Mouse (Mus musculus) MEL (cell line): ENCODE data around the gene Pdc. TPM values are rescaled to one million over a fixed set of nuclear protein-coding genes. Genes with fewer than 3 reads are reported as not detected.
"Not testable (repeated sequence)": the region's sequence is repeated elsewhere in the genome, so short reads cannot be mapped to it uniquely, and the experiment has no call there.

Experiments used
- DNase-seq: peaks from one replicate; pipeline ENCODE4 v3.0.0; 2011; ENCODE audit warnings: low read depth, low spot score
- H3K27ac ChIP-seq: 2 replicates; pipeline ENCODE4 v1.5.1; 2012; ENCODE audit warnings: low read depth, mild to moderate bottlenecking, control low read depth, low read length, moderate library complexity; ENCODE audit not compliant: control insufficient read depth
- H3K27me3 ChIP-seq, 2 experiments: fragments of 150-350 bp in 1 of 2; sonication (generic) in 1 of 2; 2 replicates each; pipeline ENCODE4 v1.6.1; 2012; ENCODE audit warnings: low read length in 2 of 2, mild to moderate bottlenecking in 2 of 2, improper control_type of control experiment in 1 of 2, moderate library complexity in 1 of 2; ENCODE audit not compliant: insufficient read depth in 2 of 2, control insufficient read depth in 1 of 2
- H3K36me3 ChIP-seq, 2 experiments: 2 replicates each; pipeline ENCODE4 v1.6.1; 2012 to 2014; ENCODE audit warnings: low read length in 2 of 2, improper control_type of control experiment in 1 of 2, inconsistent platforms in 1 of 2, mild to moderate bottlenecking in 1 of 2; ENCODE audit not compliant: insufficient read depth in 2 of 2, control insufficient read depth in 1 of 2
- H3K4me1 ChIP-seq, 2 experiments: fragments of 150-350 bp in 1 of 2; sonication (generic) in 1 of 2; 2 replicates each; pipeline ENCODE4 v1.6.1; 2012; ENCODE audit warnings: low read length in 2 of 2, improper control_type of control experiment in 1 of 2, mild to moderate bottlenecking in 1 of 2; ENCODE audit not compliant: insufficient read depth in 2 of 2, control insufficient read depth in 1 of 2
- H3K4me3 ChIP-seq, 2 experiments: fragments of 150-350 bp in 1 of 2; sonication (generic) in 1 of 2; 2 replicates each; pipeline ENCODE4 v1.5.1; 2012; ENCODE audit warnings: low read depth in 2 of 2, low read length in 2 of 2, mild to moderate bottlenecking in 2 of 2, moderate library complexity in 2 of 2, control low read depth in 1 of 2, improper control_type of control experiment in 1 of 2; ENCODE audit not compliant: control insufficient read depth in 1 of 2, insufficient read depth in 1 of 2
- H3K79me2 ChIP-seq: 2 replicates; pipeline ENCODE4 v1.6.1; 2012; ENCODE audit warnings: mild to moderate bottlenecking, low read length, moderate library complexity; ENCODE audit not compliant: control insufficient read depth, poor library complexity, insufficient read depth
- H3K9ac ChIP-seq: 2 replicates; pipeline ENCODE4 v1.6.1; 2012; ENCODE audit warnings: low read depth, mild to moderate bottlenecking, control low read depth, low read length, moderate library complexity; ENCODE audit not compliant: control insufficient read depth, poor library complexity, severe bottlenecking
- H3K9me3 ChIP-seq: fragments of 150-350 bp; sonication (generic); replicated peaks from 2 replicates; pipeline ENCODE4 v1.6.1; 2012; ENCODE audit warnings: mild to moderate bottlenecking, low read length, improper control_type of control experiment, moderate library complexity; ENCODE audit not compliant: insufficient read depth
- BHLHE40 ChIP-seq: IDR thresholded peaks from 2 replicates; pipeline ENCODE4 v1.6.1; 2012; ENCODE audit warnings: low read depth, mild to moderate bottlenecking, inconsistent platforms, low read length, improper control_type of control experiment, borderline replicate concordance
- CHD1 ChIP-seq: IDR thresholded peaks from 2 replicates; pipeline ENCODE4 v1.6.1; 2012; ENCODE audit warnings: low read depth, mild to moderate bottlenecking, inconsistent platforms, low read length, improper control_type of control experiment
- ELF1 ChIP-seq: IDR thresholded peaks from 2 replicates; pipeline ENCODE4 v1.6.1; 2014; ENCODE audit warnings: low read depth, mild to moderate bottlenecking, inconsistent platforms, low read length, improper control_type of control experiment, moderate library complexity
- EP300 ChIP-seq, 2 experiments: IDR thresholded peaks; 2 replicates each; pipeline ENCODE4 v1.6.1; 2011; ENCODE audit warnings: improper control_type of control experiment in 2 of 2, low read length in 2 of 2, low read depth in 1 of 2, mild to moderate bottlenecking in 1 of 2
- ETS1 ChIP-seq: IDR thresholded peaks from 2 replicates; pipeline ENCODE4 v1.6.1; 2012; ENCODE audit warnings: low read depth, mild to moderate bottlenecking, inconsistent platforms, low read length, improper control_type of control experiment, moderate library complexity
- GABPA ChIP-seq: IDR thresholded peaks from 2 replicates; pipeline ENCODE4 v1.6.1; 2012; ENCODE audit warnings: low read depth, mild to moderate bottlenecking, inconsistent platforms, low read length, improper control_type of control experiment, moderate library complexity
- JUND ChIP-seq: IDR thresholded peaks from 2 replicates; pipeline ENCODE4 v1.6.1; 2011; ENCODE audit warnings: low read depth, mild to moderate bottlenecking, improper control_type of control experiment, low read length
- MAZ ChIP-seq: IDR thresholded peaks from 2 replicates; pipeline ENCODE4 v1.6.1; 2012; ENCODE audit warnings: low read depth, mild to moderate bottlenecking, inconsistent platforms, low read length, improper control_type of control experiment
- MXI1 ChIP-seq: IDR thresholded peaks from 2 replicates; pipeline ENCODE4 v1.6.1; 2011; ENCODE audit warnings: mild to moderate bottlenecking, low read depth, low read length, improper control_type of control experiment
- MYB ChIP-seq: IDR thresholded peaks from 2 replicates; pipeline ENCODE4 v1.6.1; 2011; ENCODE audit warnings: mild to moderate bottlenecking, low read depth, low read length, improper control_type of control experiment
- MYC ChIP-seq: IDR thresholded peaks from 2 replicates; pipeline ENCODE4 v1.6.1; 2011; ENCODE audit warnings: low read depth, mild to moderate bottlenecking, low read length, improper control_type of control experiment, moderate library complexity
- NRF1 ChIP-seq: IDR thresholded peaks from 2 replicates; pipeline ENCODE4 v1.6.1; 2014; ENCODE audit warnings: low read depth, mild to moderate bottlenecking, inconsistent platforms, low read length, improper control_type of control experiment, moderate library complexity; ENCODE audit not compliant: poor library complexity, insufficient read depth, severe bottlenecking
- POLR2AphosphoS2 ChIP-seq: IDR thresholded peaks from 2 replicates; pipeline ENCODE4 v1.6.1; 2011; ENCODE audit warnings: low read length, improper control_type of control experiment
- RCOR1 ChIP-seq: IDR thresholded peaks from 2 replicates; pipeline ENCODE4 v1.6.1; 2012; ENCODE audit warnings: low read depth, mild to moderate bottlenecking, inconsistent platforms, low read length, improper control_type of control experiment
- SIN3A ChIP-seq: IDR thresholded peaks from 2 replicates; pipeline ENCODE4 v1.6.1; 2012; ENCODE audit warnings: low read length, improper control_type of control experiment, inconsistent platforms
- TAL1 ChIP-seq: IDR thresholded peaks from 2 replicates; pipeline ENCODE4 v1.6.1; 2012; ENCODE audit warnings: mild to moderate bottlenecking, inconsistent platforms, low read length, moderate library complexity, mixed read lengths
- TBP ChIP-seq: IDR thresholded peaks from 2 replicates; pipeline ENCODE4 v1.8.0; 2011; ENCODE audit warnings: low read depth, low read length, improper control_type of control experiment
- TCF12 ChIP-seq: IDR thresholded peaks from 2 replicates; pipeline ENCODE4 v1.6.1; 2014; ENCODE audit warnings: low read depth, mild to moderate bottlenecking, inconsistent platforms, low read length, improper control_type of control experiment, moderate library complexity
- USF2 ChIP-seq, 2 experiments: IDR thresholded peaks; 2 replicates each; pipeline ENCODE4 v1.6.1; 2011 to 2012; ENCODE audit warnings: improper control_type of control experiment in 2 of 2, low read length in 2 of 2, borderline replicate concordance in 1 of 2, inconsistent platforms in 1 of 2, low read depth in 1 of 2, mild to moderate bottlenecking in 1 of 2; ENCODE audit not compliant: insufficient read depth in 1 of 2
- ZKSCAN1 ChIP-seq: IDR thresholded peaks from 2 replicates; pipeline ENCODE4 v1.6.1; 2012; ENCODE audit warnings: low read depth, mild to moderate bottlenecking, inconsistent platforms, low read length, improper control_type of control experiment, moderate library complexity
- polyA plus RNA-seq, 2 experiments: library from polyadenylated mRNA; stranded (reverse) in 1 of 2; unstranded in 1 of 2; fragments of >175 nt in 1 of 2; fragments of >200 nt in 1 of 2; gene quantifications; 2 replicates each; pipeline versions ENCODE4 v1.2.1 to v1.2.4; 2012; ENCODE audit warnings: low replicate concordance in 2 of 2, low read depth in 1 of 2; ENCODE audit not compliant: insufficient read length in 2 of 2, insufficient read depth in 1 of 2, missing spikeins in 1 of 2
- total RNA-seq: library from RNA; depleted of rRNA; stranded (reverse); fragments of 300-350 nt; gene quantifications from 2 replicates; pipeline ENCODE4 v1.2.3, GENCODE M21; 2012; rRNA removed

The Pdc gene
- total RNA-seq (not detected in 2 replicates), polyA plus RNA-seq (not detected)

DNA sequence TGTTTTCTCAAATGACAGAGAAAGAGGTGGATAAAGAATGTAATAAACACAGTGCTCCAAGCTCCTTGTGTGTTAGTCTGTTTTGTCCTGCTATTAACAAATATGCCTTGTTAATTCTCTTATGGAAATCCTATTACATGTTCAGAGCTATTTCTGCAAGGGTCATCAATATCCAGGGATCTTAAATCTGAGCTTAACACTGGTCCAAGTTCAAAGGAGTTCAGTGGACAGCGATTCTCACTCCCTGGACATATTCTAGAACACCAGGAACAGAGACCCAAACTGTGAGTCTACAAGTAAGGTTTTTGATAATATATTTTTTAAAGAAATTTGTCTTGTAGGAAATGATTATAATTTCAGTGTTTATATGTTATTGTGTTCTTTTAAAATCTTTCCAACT, at the start of gene Pdc:
TSS of gene Pdc (plus strand) at position 213 of the 400 bp plus-strand sequence.
- no peak for TF ChIP-seq GABPA
- TF ChIP-seq EP300 (IDR thresholded peaks at IDR 0.05; ENCODE audit: low read depth in 1 of 2, low read length in 2 of 2), result no peak
- no peak for TF ChIP-seq ETS1
- no peak for TF ChIP-seq TBP
- no peak for TF ChIP-seq MAZ
- TF ChIP-seq MYB, result no peak
- no peak for TF ChIP-seq MXI1
- TF ChIP-seq SIN3A, result no peak
- TF ChIP-seq ELF1, result no peak
- no peak for TF ChIP-seq TCF12
- TF ChIP-seq USF2 (IDR thresholded peaks at IDR 0.05; ENCODE audit: borderline replicate concordance in 1 of 2, insufficient read depth in 1 of 2, low read depth in 1 of 2, low read length in 2 of 2), result no peak
- TF ChIP-seq RCOR1, result no peak
- TF ChIP-seq ZKSCAN1, result no peak
- TF ChIP-seq JUND, result no peak
- no peak for TF ChIP-seq BHLHE40
- TF ChIP-seq POLR2AphosphoS2, result no peak
- TF ChIP-seq CHD1, result no peak
- no peak for TF ChIP-seq MYC
- no peak for TF ChIP-seq NRF1
- TF ChIP-seq TAL1, result no peak
- DNase-seq, result no peak

DNA sequence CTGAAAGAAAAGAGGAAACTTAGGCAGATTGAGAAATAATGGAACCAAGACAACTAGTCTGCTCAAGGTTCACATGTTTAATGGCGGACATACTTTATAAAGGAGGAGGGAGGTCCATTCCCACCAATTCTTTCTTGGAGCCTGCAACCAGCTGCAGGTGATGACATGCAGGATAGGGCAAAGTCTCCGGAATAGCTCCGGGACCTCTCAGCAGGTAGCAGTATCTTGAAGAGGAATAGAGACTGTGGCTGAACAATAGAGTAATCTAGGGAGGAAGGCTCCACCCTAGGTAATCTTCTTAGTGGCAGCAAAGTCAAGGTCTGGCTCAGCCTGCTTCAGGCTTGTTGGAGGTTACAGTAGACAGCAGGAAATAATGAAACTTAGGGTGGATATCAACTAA, 25.2 kb upstream of the Pdc start:
- not testable (repeated sequence) for H3K9me3 ChIP-seq, H3K27me3 ChIP-seq, H3K36me3 ChIP-seq, H3K4me3 ChIP-seq, DNase-seq, H3K9ac ChIP-seq, H3K27ac ChIP-seq, H3K79me2 ChIP-seq, H3K4me1 ChIP-seq

More for the DNA sequence above, at the start of gene Pdc:
- Histone ChIP-seq H3K9ac (no peak within 1 kb of the TSS), H3K27ac (no peak within 1 kb of the TSS), H3K79me2 (no peaks in the 10 kb centered on the region), H3K36me3 (peaks cover 0 to 2% of the 10 kb centered on the region in 2 experiments; a peak in 1 of 4 replicates), H3K9me3 (no peaks in the 10 kb centered on the region), H3K4me1 (no peaks in the 10 kb centered on the region; a peak in 1 of 4 replicates), H3K4me3 (no peak within 1 kb of the TSS), H3K27me3 (no peaks in the 10 kb centered on the region)
